Mouse (Mus musculus) ovary, postnatal 10 days (tissue): ENCODE measurements around the gene BC030867.
"Not testable (repeated sequence)": the region's sequence is repeated elsewhere in the genome, so short reads cannot be mapped to it uniquely, and the experiment has no call there.

Source experiments
- DNase-seq: peaks from one replicate; pipeline ENCODE4 v3.0.0; 2022; ENCODE audit warnings: low spot score

Gene BC030867

GRCm38 (mm10) chr11:102249351-102250090 lies 839 bp downstream of the BC030867 start:
- DNase-seq: no peak

- no peak for DNase-seq
Measured at GRCm38 (mm10) chr11:102257514-102257913, 8.8 kb downstream of the BC030867 start.

- DNase-seq: no peak
Measured at GRCm38 (mm10) chr11:102258095-102258494, 9.4 kb downstream of the BC030867 start.

- no peak for DNase-seq
Measured at GRCm38 (mm10) chr11:102258521-102258920, 9.8 kb downstream of the BC030867 start.

- DNase-seq: no peak
Measured at GRCm38 (mm10) chr11:102263211-102263610, 14.5 kb downstream of the BC030867 start.

GRCm38 (mm10) chr11:102265816-102266215 lies 17.1 kb downstream of the BC030867 start:
- no peak for DNase-seq

GRCm38 (mm10) chr11:102266631-102267355 lies 18.1 kb downstream of the BC030867 start:
- no peak for DNase-seq

GRCm38 (mm10) chr11:102267480-102267879 lies 18.8 kb downstream of the BC030867 start:
- no peak for DNase-seq

GRCm38 (mm10) chr11:102268520-102269244 lies 20.0 kb downstream of the BC030867 start, which contains the start of gene Asb16:
Gene Asb16 (plus strand): TSS chr11:102268743.
- DNase-seq: no peak

- DNase-seq: no peak
Measured at GRCm38 (mm10) chr11:102276411-102276915, 27.8 kb downstream of the BC030867 start.

- no peak for DNase-seq
Measured at GRCm38 (mm10) chr11:102277754-102278153, 29.1 kb downstream of the BC030867 start.

GRCm38 (mm10) chr11:102279595-102279994 lies 30.9 kb downstream of the BC030867 start:
- no peak for DNase-seq

GRCm38 (mm10) chr11:102280267-102280666 lies 31.6 kb downstream of the BC030867 start:
- DNase-seq: not testable (repeated sequence)

GRCm38 (mm10) chr11:102283922-102284321 lies 35.2 kb downstream of the BC030867 start:
- no peak for DNase-seq

- peak; percentile 88 for DNase-seq
Measured at GRCm38 (mm10) chr11:102284501-102285094, 35.9 kb downstream of the BC030867 start, which contains the start of gene Tmub2. Gene Tmub2 (plus strand): TSS chr11:102284931.

- DNase-seq: no peak
Measured at GRCm38 (mm10) chr11:102285095-102285834, 36.6 kb downstream of the BC030867 start.

- DNase-seq: no peak
Measured at GRCm38 (mm10) chr11:102287485-102287884, 38.8 kb downstream of the BC030867 start.

GRCm38 (mm10) chr11:102288027-102288804 lies 39.5 kb downstream of the BC030867 start:
- no peak for DNase-seq

GRCm38 (mm10) chr11:102288913-102289312 lies 40.2 kb downstream of the BC030867 start:
- no peak for DNase-seq

- no peak for DNase-seq
Measured at GRCm38 (mm10) chr11:102289511-102290100, 40.9 kb downstream of the BC030867 start.
